Mouse (Mus musculus) frontal cortex, adult (tissue): ENCODE results near the gene Wt1.

Source experiments
- ATAC-seq: cut with Nextera tagmentation; 2 replicates; pipeline ENCODE4 v1.9.2; 2017; ENCODE audit warnings: mild to moderate bottlenecking, moderate library complexity, mixed read lengths; ENCODE audit not compliant: low TSS enrichment

Wt1 gene

DNA sequence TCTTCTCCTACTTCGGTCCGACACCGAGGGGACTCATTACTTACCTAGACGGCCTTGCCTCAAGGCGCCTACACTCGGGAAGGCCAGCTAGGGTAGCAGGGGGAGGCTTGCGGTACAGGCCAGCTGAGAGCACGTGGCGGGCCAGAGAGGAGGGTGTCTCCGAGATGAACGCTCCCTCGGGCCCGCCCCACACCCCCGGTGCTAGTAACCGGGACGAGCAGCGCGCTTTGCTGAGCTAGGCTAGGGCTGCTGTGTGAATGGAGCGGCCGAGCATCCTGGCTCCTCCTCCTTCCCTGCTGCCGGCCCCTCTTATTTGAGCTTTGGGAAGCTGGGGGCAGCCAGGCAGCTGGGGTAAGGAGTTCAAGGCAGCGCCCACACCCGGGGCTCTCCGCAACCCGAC, at the start of gene Wt1:
Gene Wt1, plus strand, starts transcription at position 251 of the 400 bp plus-strand sequence.
- no peak for ATAC-seq

DNA sequence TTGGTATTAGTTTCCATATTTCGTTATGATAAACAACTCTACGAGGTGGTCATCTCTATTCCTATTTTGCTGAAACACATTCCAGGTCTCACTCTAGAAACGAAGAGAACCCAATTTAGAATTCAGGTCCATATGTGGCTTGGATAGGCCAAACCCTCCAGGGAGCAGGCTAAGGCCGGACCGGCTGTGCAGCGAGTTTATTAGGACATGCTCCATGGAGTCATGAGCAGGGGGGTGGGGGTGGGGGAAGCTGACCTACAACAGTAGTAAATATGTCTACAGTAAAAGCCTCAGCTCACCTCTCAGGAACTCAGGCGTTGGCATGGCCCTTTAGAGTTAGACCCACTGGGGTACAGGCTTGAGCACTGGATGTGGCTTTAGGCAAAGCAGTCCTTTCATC, 49.2 kb upstream of the Wt1 start:
- no peak for ATAC-seq

DNA sequence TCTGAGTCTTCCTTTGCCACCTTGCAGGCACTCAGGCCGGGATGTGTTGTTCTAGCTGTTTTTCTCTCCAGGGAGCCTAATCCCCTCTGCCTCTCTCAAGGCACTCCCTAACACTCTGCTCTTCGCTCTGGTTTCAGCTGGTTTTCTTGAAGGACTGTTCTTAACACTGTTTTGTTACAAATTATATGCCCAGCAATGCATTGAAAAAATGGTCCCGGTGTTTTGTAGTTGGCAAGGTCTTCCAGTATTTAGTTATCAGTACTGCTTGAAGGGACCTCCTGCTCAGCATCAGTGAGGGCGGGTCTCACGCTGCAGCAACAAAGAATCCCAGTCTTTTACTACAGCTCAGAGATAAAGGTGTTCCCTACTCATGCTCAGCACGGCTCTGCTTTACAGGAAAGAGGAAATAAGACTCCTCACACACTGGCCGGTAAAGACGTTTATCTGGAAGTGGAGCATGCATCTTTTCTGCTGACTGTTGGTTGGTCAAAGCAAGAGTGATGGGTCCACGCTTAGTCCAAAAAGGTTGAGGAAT, 44.0 kb upstream of the Wt1 start:
- no peak for ATAC-seq

DNA sequence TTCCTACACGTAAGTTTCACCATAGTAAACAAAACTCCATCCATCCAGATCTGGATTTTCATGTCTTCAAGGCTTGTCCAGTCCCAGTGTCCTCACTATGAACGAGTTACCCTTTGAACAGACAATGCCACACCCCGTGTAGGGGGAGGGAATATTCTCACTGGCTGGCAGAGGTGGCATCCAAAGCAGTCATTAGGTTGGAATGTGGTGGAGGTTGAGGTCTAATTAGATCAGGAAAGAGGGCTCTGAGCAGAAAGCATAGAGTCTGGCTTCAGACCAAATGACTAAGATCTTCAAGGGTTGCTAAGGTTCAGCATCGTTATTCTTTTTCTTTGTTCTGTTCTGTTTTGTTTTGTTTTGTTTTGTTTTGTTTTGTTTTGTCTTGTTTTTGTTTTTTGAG, 42.3 kb upstream of the Wt1 start:
- no peak for ATAC-seq

DNA sequence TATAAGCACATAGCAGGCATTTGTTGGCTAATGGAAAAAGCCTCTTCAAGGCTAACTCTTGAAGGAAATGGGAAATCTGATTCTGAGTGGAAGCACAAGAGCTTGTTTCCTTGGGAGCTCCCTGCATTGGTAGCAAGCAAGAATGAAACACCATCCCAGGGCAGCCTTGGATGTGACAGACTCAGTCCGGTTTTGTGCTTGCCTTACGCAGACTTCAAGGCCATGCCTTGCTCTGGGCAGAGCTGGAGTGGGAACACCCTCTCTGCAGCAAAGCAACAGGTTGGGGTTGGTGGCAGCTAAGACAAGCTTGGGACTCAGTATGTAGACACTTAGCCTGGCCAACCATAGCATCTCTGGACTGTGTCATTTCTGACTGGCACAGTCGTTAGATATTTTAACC, 40.2 kb upstream of the Wt1 start:
- no peak for ATAC-seq

DNA sequence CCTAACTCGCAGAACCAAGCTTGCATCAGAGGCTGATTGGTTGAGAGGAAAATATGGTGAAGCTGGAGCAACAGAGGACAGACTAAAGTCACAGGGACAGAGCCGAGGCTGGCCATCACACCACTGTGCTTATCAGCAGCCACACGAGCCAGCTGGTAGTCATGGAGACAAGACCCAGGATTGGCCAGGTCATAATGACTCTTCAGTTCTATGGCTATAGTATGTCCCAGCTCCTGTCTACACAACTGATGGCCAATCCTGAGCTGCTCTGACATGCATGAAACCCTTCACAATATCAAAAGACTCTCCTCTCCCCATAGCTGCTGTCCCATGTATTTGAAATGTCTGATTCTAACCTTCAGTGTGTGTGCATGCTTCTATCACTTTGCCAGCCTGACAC, 38.3 kb upstream of the Wt1 start:
- no peak for ATAC-seq

DNA sequence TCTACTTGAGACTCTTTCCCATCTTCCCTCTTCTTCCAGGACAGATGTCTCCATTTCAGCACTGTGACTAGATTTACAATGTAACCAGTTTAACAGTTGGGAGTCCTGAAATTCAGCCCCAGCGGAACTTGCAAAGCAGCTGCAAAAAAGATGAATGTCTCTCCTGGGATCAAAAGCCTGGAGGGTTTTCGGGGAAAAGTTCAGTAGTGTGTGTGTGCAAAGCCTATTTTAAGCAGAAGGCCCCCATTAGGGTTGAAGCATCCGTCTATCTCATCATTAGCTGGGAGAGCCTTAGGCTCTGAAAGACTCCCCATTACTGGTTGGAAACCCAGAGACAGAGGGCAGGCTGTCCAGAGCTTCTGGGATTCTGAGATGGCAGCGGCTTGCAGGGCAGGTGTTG, 37.2 kb upstream of the Wt1 start:
- ATAC-seq: no peak

DNA sequence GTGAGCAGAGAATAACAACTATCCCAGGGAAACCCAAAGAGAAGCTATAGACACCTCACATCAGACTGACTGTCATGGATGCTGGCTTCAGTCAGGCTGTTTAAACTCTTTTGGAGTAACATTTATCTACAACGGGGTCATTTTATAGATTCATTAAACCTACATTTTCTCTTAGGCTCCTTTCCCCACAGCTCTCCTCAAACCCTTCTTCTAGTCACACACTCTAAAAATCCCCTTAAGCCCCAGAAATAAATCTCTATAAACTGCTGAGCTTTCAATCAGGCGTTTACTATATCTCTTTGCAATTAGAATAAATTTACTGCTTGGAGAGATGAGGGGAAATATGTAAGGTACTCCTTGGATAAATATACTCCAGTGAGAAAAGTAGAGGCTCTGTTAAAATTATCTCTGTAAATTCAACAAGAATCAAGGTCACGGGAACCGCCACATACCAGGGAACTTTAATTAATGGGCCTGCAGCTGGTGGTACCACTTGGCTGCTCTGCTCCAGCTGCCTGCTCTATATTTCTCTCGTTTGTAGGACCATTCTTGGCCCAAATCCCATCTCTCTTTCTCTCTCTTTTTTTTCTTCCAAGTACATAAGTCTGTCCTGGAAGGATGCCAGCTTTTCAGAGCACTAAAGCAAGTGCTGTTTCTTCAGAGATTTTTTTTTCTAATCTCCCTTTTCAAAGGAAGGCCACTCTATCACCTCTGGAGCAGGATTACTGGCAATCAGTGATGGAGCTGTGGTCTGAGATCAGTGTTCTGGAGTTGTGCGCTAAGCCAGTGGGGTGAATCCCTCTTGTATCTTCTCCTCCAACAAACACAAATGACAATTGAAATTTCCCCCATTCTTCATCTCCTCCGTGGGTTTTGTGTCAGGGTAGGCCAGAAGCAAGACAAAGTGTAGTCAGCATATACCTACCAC, 36.5 kb upstream of the Wt1 start:
- ATAC-seq: peak; percentile 65

DNA sequence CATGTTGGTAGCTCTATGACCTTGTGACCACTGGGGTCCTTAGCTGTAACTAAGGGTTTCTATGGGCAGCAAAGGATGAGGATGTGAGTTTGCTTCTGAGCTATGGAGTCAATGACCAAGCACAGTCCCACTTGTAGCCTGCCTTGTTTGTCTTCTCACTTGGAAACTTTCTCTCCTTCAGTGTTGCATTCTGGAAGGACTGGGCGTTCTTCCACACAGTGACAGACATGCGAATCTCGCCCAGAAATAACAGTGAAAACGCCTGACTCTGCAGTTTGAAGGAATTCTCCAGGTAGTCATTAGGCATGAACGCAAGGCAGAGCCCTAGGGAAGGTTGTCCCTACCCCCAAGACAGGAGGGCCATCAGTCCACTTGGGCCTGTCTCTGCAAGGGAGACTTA, 35.3 kb upstream of the Wt1 start:
- no peak for ATAC-seq

DNA sequence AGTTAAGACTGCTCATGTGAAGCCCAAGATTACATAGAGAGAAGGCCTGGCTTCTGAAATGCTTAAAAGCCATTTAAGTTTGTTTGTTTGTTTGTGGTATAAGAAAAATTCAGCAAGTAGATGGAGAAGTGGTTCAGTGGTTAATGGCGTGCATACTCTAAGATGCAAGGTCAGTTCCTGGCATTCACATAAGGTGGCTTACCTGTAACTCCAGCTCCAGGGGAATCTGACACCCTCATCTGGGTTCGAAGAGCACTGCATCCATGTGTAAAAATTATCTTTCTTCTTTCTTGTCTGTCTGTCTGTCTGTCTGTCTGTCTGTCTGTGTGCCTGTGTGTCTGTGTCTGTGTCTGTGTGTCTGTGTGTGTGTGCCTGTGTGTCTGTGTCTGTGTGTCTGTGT, 34.6 kb upstream of the Wt1 start, which contains the start of gene Gm11060:
Gene Gm11060, plus strand, starts transcription at position 301 of the 400 bp plus-strand sequence.
- no peak for ATAC-seq

DNA sequence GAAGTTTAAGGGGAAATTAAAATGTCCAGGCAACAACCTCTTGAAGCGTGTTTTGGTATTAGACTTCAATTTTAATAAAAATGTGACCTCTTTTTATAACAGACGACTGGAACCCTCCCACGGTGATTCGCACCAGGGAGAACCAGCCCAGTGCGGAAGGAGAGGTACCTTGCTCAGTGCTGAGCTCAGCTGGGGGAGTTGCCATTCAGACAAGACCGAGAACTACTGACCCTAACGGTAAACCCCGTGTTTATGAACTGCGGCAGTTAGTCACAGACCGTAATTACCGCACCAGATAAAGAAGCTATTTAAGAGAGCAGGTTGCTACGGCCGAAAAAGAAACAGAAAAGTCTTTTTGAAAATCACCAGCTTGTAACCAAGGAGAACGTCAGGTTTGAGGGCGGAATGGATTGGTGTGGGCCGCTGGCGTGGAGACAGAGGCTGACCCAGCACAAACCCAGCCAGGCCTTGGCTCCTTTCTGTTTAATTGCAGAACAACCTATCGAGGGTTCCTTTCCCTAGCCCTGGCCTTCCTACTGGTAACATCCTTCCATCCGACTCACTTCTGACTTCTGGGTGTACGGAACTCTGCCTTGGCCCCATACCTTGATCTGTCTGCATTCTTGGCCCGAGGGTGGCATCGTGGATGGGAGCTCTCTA, 28.9 kb upstream of the Wt1 start:
- no peak for ATAC-seq

DNA sequence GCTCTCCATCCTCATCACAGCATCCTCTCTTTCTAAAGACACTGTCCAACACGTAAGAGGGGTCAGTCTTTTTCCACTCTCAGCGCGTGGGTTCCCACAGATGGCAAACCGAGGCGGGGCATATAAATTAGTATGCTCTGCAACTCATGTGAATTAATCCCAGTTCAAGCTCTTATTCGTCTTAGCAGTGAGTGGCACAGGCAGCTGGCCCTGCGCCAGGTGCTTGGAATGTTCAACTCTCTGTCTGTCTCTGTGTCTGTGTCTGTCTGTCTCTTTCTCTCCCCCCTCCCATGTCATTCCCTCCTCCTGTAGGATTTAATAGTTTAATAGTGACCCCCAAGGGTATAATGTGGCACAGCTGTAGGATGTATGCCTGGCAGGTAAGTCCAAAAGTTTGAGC, 26.9 kb upstream of the Wt1 start:
- ATAC-seq: no peak

DNA sequence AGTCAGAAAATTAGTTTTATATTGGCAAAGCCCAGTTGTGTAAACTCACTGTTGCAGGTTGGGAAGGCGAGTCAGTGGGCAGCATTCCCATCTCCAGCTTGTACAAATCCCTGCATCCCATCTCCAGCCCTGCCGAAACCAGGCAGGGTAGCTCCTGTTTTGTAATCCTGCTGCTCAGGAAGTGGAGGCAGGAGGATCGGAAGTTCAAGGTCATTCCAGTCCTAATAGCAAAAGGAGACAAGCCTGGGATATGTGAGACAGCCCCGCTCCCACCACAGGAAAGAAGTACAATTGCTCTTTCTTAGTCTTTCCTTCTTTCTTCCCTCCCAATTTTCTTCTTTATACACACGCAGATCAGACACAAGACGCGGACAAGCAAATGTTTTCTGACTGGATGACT, 25.8 kb upstream of the Wt1 start:
- ATAC-seq: no peak

DNA sequence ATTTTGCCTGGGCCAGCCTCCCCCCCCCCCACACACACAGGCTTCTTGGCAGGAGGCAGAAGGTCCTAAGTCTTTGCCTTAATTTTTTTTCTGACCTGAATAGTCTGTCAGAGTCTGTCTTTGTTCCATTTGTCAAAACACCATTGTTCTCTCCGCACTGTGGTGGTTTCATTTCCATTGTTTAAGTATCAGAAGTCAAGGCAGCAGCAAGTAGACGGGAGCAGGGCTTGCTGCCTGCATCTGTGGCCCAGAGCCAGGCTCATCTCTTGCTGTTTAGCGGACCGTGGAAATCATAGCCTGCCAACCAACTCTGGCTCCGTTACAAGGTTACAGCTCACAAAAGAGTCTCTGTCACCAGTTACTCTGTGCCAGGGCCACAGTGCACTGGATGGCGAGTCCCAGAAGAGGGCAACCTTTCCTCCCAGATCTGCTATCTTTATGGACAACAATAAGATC, 17.6 kb upstream of the Wt1 start:
- ATAC-seq: peak; percentile 96

DNA sequence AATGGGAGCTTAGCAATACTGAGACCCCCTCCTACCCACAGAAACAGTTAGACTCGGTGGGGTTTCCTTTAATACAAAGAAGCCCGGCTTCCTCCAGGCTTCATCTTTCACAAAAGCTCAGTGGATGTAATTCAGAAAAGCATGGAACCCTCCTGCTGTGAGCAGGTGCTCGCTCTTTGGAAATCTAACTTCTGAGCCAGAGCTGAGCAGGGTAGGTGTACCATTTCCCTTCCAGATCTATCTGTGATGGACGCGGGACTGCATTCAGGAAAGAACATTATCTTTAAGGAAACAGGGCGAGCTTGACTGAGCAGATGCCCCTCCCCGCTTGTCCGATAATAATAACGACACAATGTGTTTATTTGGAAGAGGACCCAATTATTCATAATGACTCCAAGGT, 12.3 kb upstream of the Wt1 start:
- no peak for ATAC-seq

DNA sequence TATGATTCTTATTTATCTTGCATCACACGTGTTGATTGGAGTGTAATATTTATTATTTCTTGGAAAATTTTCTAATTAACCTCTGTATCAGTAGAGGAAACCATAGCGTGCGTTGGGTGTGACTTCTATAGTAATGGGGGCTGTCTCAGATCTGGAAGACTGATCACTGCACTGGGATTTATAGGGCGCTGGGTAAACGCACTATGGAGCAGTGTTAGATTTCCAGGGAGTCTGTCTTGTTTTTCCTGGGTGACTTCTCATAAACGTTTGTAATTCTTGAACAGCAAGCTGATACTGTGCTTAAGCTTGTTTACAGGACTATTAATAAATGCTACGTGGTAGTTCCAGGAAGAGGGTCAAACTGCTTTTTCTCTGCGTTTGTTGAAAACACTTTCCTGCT, 8.7 kb upstream of the Wt1 start:
- no peak for ATAC-seq

DNA sequence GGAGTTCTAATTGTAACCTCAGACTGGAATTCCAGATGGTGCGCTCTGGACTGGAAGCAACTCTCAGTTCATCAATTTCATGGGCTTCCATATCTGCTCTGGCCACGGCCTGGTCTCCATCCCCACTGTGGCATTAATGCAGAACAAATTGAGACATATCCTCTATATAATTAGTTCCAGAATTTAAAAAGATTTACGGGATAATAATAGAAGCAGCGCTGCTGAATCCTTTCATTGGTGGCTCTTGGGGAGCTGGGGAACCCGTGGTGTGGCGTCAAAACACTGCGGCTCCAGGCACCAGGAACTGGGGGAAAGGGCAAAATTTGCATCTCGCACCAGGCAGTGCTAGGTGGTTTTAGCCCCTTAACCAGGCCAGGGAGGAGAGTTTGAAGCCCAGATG, 4.1 kb upstream of the Wt1 start:
- ATAC-seq: no peak

DNA sequence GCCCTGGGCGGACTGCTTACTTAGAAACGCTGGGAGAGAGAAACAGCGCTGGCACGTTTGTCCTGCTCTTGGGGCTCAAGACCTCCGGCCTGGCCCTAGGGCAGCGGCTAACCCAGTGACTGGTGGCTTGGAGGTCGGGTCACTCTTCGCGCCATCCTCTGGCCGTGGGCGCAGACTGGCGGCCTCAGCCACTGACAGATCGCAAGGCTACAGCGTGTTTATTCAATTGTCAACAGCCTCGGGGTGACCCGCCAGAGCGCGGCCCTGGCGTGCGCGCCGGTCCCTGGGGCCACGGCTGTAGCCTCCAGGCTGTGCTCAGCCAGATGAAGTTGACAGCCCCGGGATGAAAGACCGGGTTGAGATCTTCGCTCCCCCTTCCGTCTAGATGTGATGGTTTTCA, 3.4 kb upstream of the Wt1 start:
- no peak for ATAC-seq

DNA sequence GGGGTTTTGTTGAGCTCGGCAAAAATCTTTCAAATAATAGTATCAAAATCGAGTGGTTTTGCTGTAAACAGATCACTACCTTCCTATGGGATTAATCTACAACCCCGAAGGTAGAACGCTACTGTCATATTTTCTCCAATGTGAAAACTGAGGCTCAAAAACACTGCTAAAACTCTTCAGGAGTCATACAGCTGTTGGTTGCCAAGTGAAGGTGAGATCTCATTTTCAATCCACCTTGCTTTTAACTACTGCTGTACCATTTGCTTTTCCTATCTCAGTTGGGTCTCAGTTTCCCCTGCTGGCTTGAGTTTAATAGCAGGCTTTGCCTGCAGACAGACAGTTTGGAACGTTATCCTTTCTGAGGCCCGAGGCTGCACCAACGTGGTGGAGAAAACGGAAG, 2.9 kb upstream of the Wt1 start:
- ATAC-seq: no peak

DNA sequence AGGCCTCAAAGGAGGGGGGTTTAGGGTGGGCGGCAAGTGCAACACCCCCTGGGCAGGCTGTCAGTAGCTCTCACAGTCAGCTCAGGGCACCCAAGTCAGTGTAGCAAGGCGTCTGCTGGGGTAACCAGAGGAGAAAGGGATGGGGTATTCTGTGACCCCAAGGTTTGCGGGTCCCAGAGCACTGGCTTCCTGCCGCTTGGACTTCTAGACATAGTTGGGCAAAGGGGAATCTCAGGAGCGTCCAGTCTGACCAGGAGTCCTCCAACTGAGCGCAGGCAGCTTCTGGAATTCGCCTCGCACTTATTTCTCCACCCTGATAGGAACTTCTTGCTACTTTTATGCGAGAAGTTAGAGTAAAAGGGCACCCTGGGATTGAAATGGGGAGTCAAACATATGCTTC, 2.4 kb upstream of the Wt1 start:
- ATAC-seq: no peak

DNA sequence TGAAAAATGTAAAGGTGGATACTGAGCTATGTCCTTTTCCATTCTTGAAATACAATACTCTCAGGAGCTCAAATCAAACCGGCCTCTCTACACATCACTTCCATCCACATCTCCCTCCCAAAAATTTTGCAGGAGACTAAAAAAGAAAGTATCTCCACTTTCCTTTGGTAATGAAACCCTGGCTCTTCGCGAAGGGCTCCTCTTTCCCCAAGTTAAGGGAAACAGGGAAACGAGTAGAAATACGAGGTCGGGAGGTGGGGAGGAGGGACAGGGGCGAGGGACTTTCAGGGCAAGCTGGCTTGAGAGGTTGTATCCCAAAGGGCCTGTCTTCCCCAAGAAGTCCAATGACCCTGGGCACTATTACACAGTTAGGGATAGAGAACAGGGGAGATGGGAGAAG, 1.9 kb upstream of the Wt1 start:
- no peak for ATAC-seq

DNA sequence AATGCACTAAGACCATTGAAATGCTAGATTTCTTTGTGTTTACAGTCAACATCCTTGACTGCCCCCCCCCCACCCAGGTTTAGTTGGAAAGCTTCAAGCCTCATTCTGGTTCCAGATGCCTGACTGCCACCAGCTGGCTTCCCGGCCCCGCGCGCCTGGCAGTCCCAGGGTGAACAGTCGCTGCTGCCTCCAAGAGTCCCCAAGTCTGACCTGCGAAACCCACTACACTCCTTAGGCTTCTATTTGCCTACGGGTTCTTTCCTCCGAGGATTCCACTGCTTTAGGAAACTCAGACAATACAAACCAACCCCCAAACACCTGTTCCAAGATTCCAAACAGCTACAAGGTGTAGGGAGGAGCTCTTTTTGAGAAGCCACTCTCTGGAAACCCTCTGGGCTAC, 1.1 kb upstream of the Wt1 start:
- ATAC-seq: no peak

DNA sequence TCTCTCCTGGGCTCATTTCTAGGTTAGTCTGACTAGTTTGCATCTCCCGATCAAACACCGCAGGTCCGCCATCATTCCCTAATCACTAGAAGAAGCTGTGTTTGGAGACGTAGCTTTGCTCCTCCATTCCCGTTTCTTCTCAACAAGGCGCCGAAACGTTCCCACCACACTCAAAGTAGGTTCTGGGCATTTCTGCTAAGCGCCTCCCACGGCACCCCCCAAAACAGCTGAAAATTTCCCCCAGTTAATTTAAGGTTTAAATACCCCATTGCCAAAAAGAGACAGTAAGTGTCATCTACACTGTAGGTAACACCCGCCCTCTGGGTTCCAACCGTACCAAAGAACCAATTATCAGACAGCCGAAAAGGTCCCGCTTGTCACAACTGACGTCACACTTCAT, 688 bp upstream of the Wt1 start:
- no peak for ATAC-seq
